Mouse (Mus musculus) spleen, adult 2 months (tissue): ENCODE measurements at regions not wholly inside any gene's neighbourhood (a gene's known extent, or its start where the extent isn't known, plus 50 kb on each side); places are given as distances from the start of the nearest gene placed in this dataset.

Source experiments
- CTCF ChIP-seq: fragments of 200-500 bp; IDR thresholded peaks from 2 replicates; pipeline ENCODE4 v1.5.1; 2011; ENCODE audit warnings: mild to moderate bottlenecking, inconsistent platforms; ENCODE audit not compliant: insufficient read depth, insufficient read length, insufficient replicate concordance; ENCODE audit errors: extremely low read depth
- POLR2A ChIP-seq: fragments of 200-500 bp; IDR thresholded peaks from 2 replicates; pipeline ENCODE4 v1.6.1; 2011; ENCODE audit warnings: low read depth, low read length, inconsistent platforms

GRCm38 (mm10) chr7:136349651-136350050 is 544.8 kb upstream of the Mgmt start:
- TF ChIP-seq CTCF (no peak), POLR2A (no peak)
